Mouse (Mus musculus) CH12.LX (cell line): Measurements from ENCODE around the gene Kif23.
A peak's percentile ranks its signal among the peaks of the same experiment; 100 is the strongest.

Experiments
- CHD1 ChIP-seq: IDR thresholded peaks from 2 replicates; pipeline ENCODE4 v1.6.1; 2012; ENCODE audit warnings: low read depth, low read length, improper control_type of control experiment, inconsistent platforms
- CTCF ChIP-seq, 2 experiments: IDR thresholded peaks in 1 of 2; conservative IDR thresholded peaks in 1 of 2; 2 replicates each; pipeline ENCODE4 v1.5.1; 2011 to 2012; ENCODE audit warnings: low read depth in 2 of 2, low read length in 2 of 2, improper control_type of control experiment in 1 of 2, inconsistent platforms in 1 of 2, mild to moderate bottlenecking in 1 of 2, moderate library complexity in 1 of 2
- EP300 ChIP-seq: IDR thresholded peaks from 2 replicates; pipeline ENCODE4 v1.6.1; 2011; ENCODE audit warnings: low read length, improper control_type of control experiment
- GABPA ChIP-seq: IDR thresholded peaks from 2 replicates; pipeline ENCODE4 v1.6.1; 2012; ENCODE audit warnings: low read depth, low read length, improper control_type of control experiment, inconsistent platforms; ENCODE audit not compliant: insufficient replicate concordance
- KAT2A ChIP-seq: IDR thresholded peaks from 2 replicates; pipeline ENCODE4 v1.6.1; 2012; ENCODE audit warnings: low read length, improper control_type of control experiment, inconsistent platforms; ENCODE audit not compliant: insufficient replicate concordance
- MAZ ChIP-seq: IDR thresholded peaks from 2 replicates; pipeline ENCODE4 v1.6.1; 2012; ENCODE audit warnings: low read depth, mild to moderate bottlenecking, inconsistent platforms, low read length, improper control_type of control experiment, moderate library complexity
- NRF1 ChIP-seq: IDR thresholded peaks from 2 replicates; pipeline ENCODE4 v1.6.1; 2014; ENCODE audit warnings: low read depth, mild to moderate bottlenecking, inconsistent platforms, low read length, improper control_type of control experiment, moderate library complexity
- POLR2A ChIP-seq: IDR thresholded peaks from 2 replicates; pipeline ENCODE4 v1.6.1; 2011; ENCODE audit warnings: low read depth, mild to moderate bottlenecking, improper control_type of control experiment, low read length
- SIN3A ChIP-seq: IDR thresholded peaks from 2 replicates; pipeline ENCODE4 v1.6.1; 2012; ENCODE audit warnings: low read length, improper control_type of control experiment, inconsistent platforms
- SMC3 ChIP-seq: IDR thresholded peaks from 2 replicates; pipeline ENCODE4 v1.6.1; 2011; ENCODE audit warnings: low read depth, low read length, improper control_type of control experiment
- USF1 ChIP-seq: IDR thresholded peaks from 2 replicates; pipeline ENCODE4 v1.6.1; 2014; ENCODE audit warnings: low read depth, mild to moderate bottlenecking, inconsistent platforms, low read length, improper control_type of control experiment
- ZNF384 ChIP-seq: IDR thresholded peaks from 2 replicates; pipeline ENCODE4 v1.6.1; 2012; ENCODE audit warnings: low read depth, low read length, improper control_type of control experiment, inconsistent platforms

- TF ChIP-seq CTCF (conservative IDR thresholded peaks at IDR 0.05 in 1 of 2, IDR thresholded peaks at IDR 0.05 in 1 of 2; ENCODE audit: low read depth in 2 of 2, low read length in 2 of 2) (peak; percentile 37 to 98; a peak in 3 of 4 replicates), SIN3A (no peak), EP300 (peak; percentile 51), CHD1 (no peak), NRF1 (no peak), POLR2A (no peak), MAZ (0 out of 2 replicates have a peak, but pooled peaks have one; percentile 28), KAT2A (no peak), GABPA (no peak), SMC3 (peak; percentile 93), USF1 (no peak), ZNF384 (peak; percentile 61)
Observed at GRCm38 (mm10) chr9:61947402-61948346, 1.1 kb upstream of the Kif23 start.
